Comparison of ENCODE assay signal across 23 mouse cellular contexts in genomic region chr6:33507134-33507533, GRCm38 (mm10).
A peak's percentile ranks its signal among the peaks of the same experiment; 100 is the strongest.
DNase-seq lines count a peak whose midpoint lies in the region; ATAC-seq lines count a peak whose summit lies in the region.
"Had no signal": no experiment of that assay in that cellular context is flagged by ENCODE, and none has a peak within 500 bp of the region (broad histone marks: within the 10 kb centered on the region; RNA-seq: fewer than 3 reads in every experiment).

No protein-coding gene starts in this region.

- H3K27me3 ChIP-seq in forebrain, embryonic 14.5 days (replicated peaks; ENCODE audit: control insufficient read depth, insufficient read depth, low read length), result no peaks in the 10 kb centered on the region
- H3K27me3 ChIP-seq in forebrain, embryonic 10.5 days (ENCODE audit: poor library complexity, severe bottlenecking), result no peaks in the 10 kb centered on the region
- H3K27me3 ChIP-seq: CH12.LX; embryonic facial prominence, embryonic 15.5 days; megakaryocyte, embryonic 14.5 days; midbrain, embryonic 15.5 days had no signal

- DNase-seq in forebrain, embryonic 14.5 days (ENCODE audit: low spot score), result peak; percentile 80
- DNase-seq in forebrain, embryonic 10.5 days (ENCODE audit: extremely low spot score, low spot score), result no peak
- peak; percentile 31 for DNase-seq in right cerebral cortex, adult 18-20 months
- no peak for DNase-seq in right cerebral cortex, postnatal 36 days (ENCODE audit: low spot score in 2 of 2)
- DNase-seq in cerebellum, adult 9-11 months, result peak; percentile 86
- DNase-seq in telencephalon, adult 2 months (ENCODE audit: low read depth, low spot score), result peak; percentile 45
- DNase-seq in yolk sac, embryonic 10.5 days (ENCODE audit: low spot score), result no peak
- no peak for DNase-seq in adrenal gland, adult (ENCODE audit: inconsistent age in 2 of 2, low spot score in 1 of 2)
- DNase-seq: adrenal gland, postnatal 36 days; embryo, embryonic 11 days; kidney, adult 18-20 months; lung, adult 18-20 months; retina, postnatal 1 day; thymus, adult 18-20 months had no signal

- no peaks in the 10 kb centered on the region for H3K9me3 ChIP-seq in forebrain, embryonic 14.5 days (replicated peaks; ENCODE audit: control insufficient read depth, low read length)
- no peaks in the 10 kb centered on the region for H3K9me3 ChIP-seq in forebrain, embryonic 10.5 days
- H3K9me3 ChIP-seq: embryonic facial prominence, embryonic 15.5 days; heart, embryonic 10.5 days; hindbrain, embryonic 10.5 days; megakaryocyte, embryonic 14.5 days; midbrain, embryonic 15.5 days had no signal

- no peak overlapping the region for H3K9ac ChIP-seq in forebrain, embryonic 14.5 days (ENCODE audit: low read length)
- H3K9ac ChIP-seq: embryonic facial prominence, embryonic 15.5 days; midbrain, embryonic 15.5 days had no signal

- 0 out of 2 replicates have a peak overlapping the region, but pooled peaks have one; percentile 2 for H3K27ac ChIP-seq in forebrain, embryonic 14.5 days (ENCODE audit: low read depth, low read length)
- no peak overlapping the region for H3K27ac ChIP-seq in forebrain, embryonic 10.5 days
- H3K27ac ChIP-seq: embryonic facial prominence, embryonic 15.5 days; heart, embryonic 10.5 days; hindbrain, embryonic 10.5 days; kidney, postnatal 0 days; left cerebral cortex, adult 2 months; midbrain, embryonic 15.5 days had no signal

- H3K4me3 ChIP-seq in forebrain, embryonic 14.5 days (ENCODE audit: low read depth, low read length), result no peak overlapping the region
- no peak overlapping the region for H3K4me3 ChIP-seq in forebrain, embryonic 10.5 days
- H3K4me3 ChIP-seq: embryonic facial prominence, embryonic 15.5 days; heart, embryonic 10.5 days; hindbrain, embryonic 10.5 days; left cerebral cortex, adult 2 months; megakaryocyte, embryonic 14.5 days; midbrain, embryonic 15.5 days had no signal

- peak; percentile 69; the same call in 1 of the 2 replicates for ATAC-seq in forebrain, embryonic 14.5 days
- ATAC-seq: midbrain, embryonic 15.5 days had no signal

- no peaks in the 10 kb centered on the region for H3K36me3 ChIP-seq in forebrain, embryonic 14.5 days (ENCODE audit: control insufficient read depth, insufficient read depth, low read length)
- H3K36me3 ChIP-seq in forebrain, embryonic 10.5 days (replicated peaks), result no peaks in the 10 kb centered on the region
- H3K36me3 ChIP-seq: embryonic facial prominence, embryonic 15.5 days; heart, embryonic 10.5 days; hindbrain, embryonic 10.5 days; midbrain, embryonic 15.5 days had no signal

- no peak overlapping the region for H3K4me2 ChIP-seq in forebrain, embryonic 14.5 days (ENCODE audit: low read length)
- H3K4me2 ChIP-seq: embryonic facial prominence, embryonic 15.5 days; liver, embryonic 11.5 days; midbrain, embryonic 15.5 days had no signal

- no peaks in the 10 kb centered on the region for H3K4me1 ChIP-seq in forebrain, embryonic 14.5 days (ENCODE audit: control insufficient read depth, insufficient read depth, low read length)
- H3K4me1 ChIP-seq in forebrain, embryonic 10.5 days, result peaks cover 5% of the 10 kb centered on the region
- H3K4me1 ChIP-seq: embryonic facial prominence, embryonic 15.5 days; heart, embryonic 10.5 days; midbrain, embryonic 15.5 days had no signal

Comparison
In these comparisons a context has a peak if more than half of its experiments do, and no peak if none do; other contexts are left out.
1. DNase-seq: peak in forebrain, embryonic 14.5 days (single experiment), right cerebral cortex, adult 18-20 months (single experiment), cerebellum, adult 9-11 months (single experiment) and telencephalon, adult 2 months (single experiment); none in forebrain, embryonic 10.5 days (single experiment), right cerebral cortex, postnatal 36 days (0 of 2), yolk sac, embryonic 10.5 days (single experiment) and adrenal gland, adult (0 of 2).